26 mouse cellular contexts compared by ENCODE assay signal in the genomic region with DNA sequence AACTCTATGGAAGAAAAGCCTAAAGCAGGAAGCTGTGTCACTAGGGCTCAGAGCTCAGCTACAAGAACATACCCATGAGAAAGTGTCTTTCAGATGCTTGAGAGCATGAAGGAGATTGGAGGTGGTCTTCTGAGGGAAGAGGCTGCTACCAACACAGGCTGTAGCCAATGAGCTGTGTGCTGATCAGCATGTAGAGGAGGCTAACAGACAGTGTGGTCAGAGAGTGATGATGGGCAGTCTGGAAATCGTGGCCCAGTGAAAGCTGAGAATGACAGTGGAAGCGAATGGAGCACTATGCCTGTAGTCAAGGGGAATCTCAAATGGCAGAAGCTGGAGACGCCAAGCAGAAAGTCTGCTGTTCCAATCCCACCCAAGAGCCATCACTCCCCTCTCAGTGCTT.
"Had no signal": no experiment of that assay in that cellular context is flagged by ENCODE, and none has a peak within 500 bp of the region (broad histone marks: within the 10 kb centered on the region; RNA-seq: fewer than 3 reads in every experiment).

No protein-coding gene starts in this region.

- H3K27me3 ChIP-seq: heart, embryonic 13.5 days; heart, embryonic 15.5 days; intestine, embryonic 15.5 days; limb, embryonic 12.5 days had no signal

- H3K4me3 ChIP-seq: gastrocnemius, adult 2 months; heart, adult 2 months; heart, embryonic 13.5 days; heart, embryonic 15.5 days; hindbrain, embryonic 10.5 days; hindbrain, embryonic 12.5 days; intestine, embryonic 15.5 days; layer of hippocampus, adult 2 months; limb, embryonic 10.5 days; limb, embryonic 12.5 days; liver, embryonic 13.5 days had no signal

- H3K9ac ChIP-seq: heart, embryonic 13.5 days; heart, embryonic 15.5 days; hindbrain, embryonic 12.5 days; hindbrain, embryonic 14.5 days; intestine, embryonic 15.5 days; limb, embryonic 12.5 days; liver, embryonic 13.5 days had no signal

- H3K9me3 ChIP-seq: heart, embryonic 13.5 days; heart, embryonic 15.5 days; hindbrain, embryonic 10.5 days; hindbrain, embryonic 12.5 days; intestine, embryonic 15.5 days; limb, embryonic 10.5 days; limb, embryonic 12.5 days; liver, embryonic 13.5 days had no signal

- H3K4me1 ChIP-seq: heart, embryonic 15.5 days; limb, embryonic 10.5 days; limb, embryonic 12.5 days; liver, embryonic 13.5 days had no signal

- H3K4me2 ChIP-seq: heart, embryonic 13.5 days; heart, embryonic 15.5 days; hindbrain, embryonic 12.5 days; hindbrain, embryonic 14.5 days; intestine, embryonic 15.5 days; limb, embryonic 12.5 days; liver, embryonic 11.5 days; liver, embryonic 13.5 days had no signal

- DNase-seq: gastrocnemius, adult 2 months; gastrocnemius, postnatal 10 days; gastrocnemius, postnatal 25 days; heart, adult 2 months; heart, postnatal 14 days; heart, postnatal 4 days; kidney, adult 18-20 months; kidney, adult 8-10 months; kidney, postnatal 10 days; kidney, postnatal 25 days; kidney, postnatal 4 days; liver; liver, embryonic 13.5 days had no signal

- H3K27ac ChIP-seq: gastrocnemius, adult 2 months; heart, adult 2 months; heart, embryonic 13.5 days; heart, embryonic 15.5 days; hindbrain, embryonic 10.5 days; hindbrain, embryonic 12.5 days; hindbrain, embryonic 14.5 days; intestine, embryonic 15.5 days; layer of hippocampus, adult 2 months; limb, embryonic 10.5 days; limb, embryonic 12.5 days; liver, embryonic 13.5 days had no signal

- ATAC-seq: hindbrain, embryonic 16.5 days; inflammation-experienced regulatory T-cells, adult 6 months; intestine, embryonic 15.5 days; intestine, postnatal 0 days had no signal

- H3K36me3 ChIP-seq: heart, embryonic 13.5 days; heart, embryonic 15.5 days; hindbrain, embryonic 10.5 days; hindbrain, embryonic 12.5 days; intestine, embryonic 15.5 days; limb, embryonic 10.5 days; limb, embryonic 12.5 days; liver, embryonic 13.5 days had no signal
